Mouse (Mus musculus): ENCODE measurements around the gene Il5. TPM values are rescaled to one million over a fixed set of nuclear protein-coding genes. Genes with fewer than 3 reads are reported as not detected.

The Il5 gene
- polyA plus RNA-seq (2014; fragmentation: Illumina TruSeq; extraction: RNeasy Lipid Tissue Mini Kit (QIAGEN cat#74804); ENCODE audit: low read depth, low replicate concordance) = not detected

GRCm38 (mm10) chr11:53720715-53721114 lies at the start of gene Il5:
TSS of gene Il5 (plus strand) at chr11:53720794.

GRCm38 (mm10) chr11:53706934-53707717 lies 13.5 kb upstream of the Il5 start, which contains the start of gene Rad50:
TSS of gene Rad50 (minus strand) at chr11:53707319.

GRCm38 (mm10) chr11:53769760-53770124 lies 49.1 kb downstream of the Il5 start, which contains the start of gene Irf1:
TSS of gene Irf1 (plus strand) at chr11:53770014.

GRCm38 (mm10) chr11:53773087-53773486 lies 52.5 kb downstream of the Il5 start, which contains the start of gene Gm17334:
TSS of gene Gm17334 (minus strand) at chr11:53773187.

Other genes starting within 250 kb of the Il5 start
- gene Gm9945, start 240.6 kb upstream of the Il5 start, polyA plus RNA-seq (2014; fragmentation: Illumina TruSeq; extraction: RNeasy Lipid Tissue Mini Kit (QIAGEN cat#74804); ENCODE audit: low read depth, low replicate concordance) = not detected
- gene Sowaha, start 240.5 kb upstream of the Il5 start, polyA plus RNA-seq (2014; fragmentation: Illumina TruSeq; extraction: RNeasy Lipid Tissue Mini Kit (QIAGEN cat#74804); ENCODE audit: low read depth, low replicate concordance) = not detected
- 35.5 TPM for gene Sept8, start 201.5 kb upstream of the Il5 start, polyA plus RNA-seq (2014; fragmentation: Illumina TruSeq; extraction: RNeasy Lipid Tissue Mini Kit (QIAGEN cat#74804); ENCODE audit: low read depth, low replicate concordance)
- 10.6 TPM for gene Kif3a, start 153.4 kb upstream of the Il5 start, polyA plus RNA-seq (2014; fragmentation: Illumina TruSeq; extraction: RNeasy Lipid Tissue Mini Kit (QIAGEN cat#74804); ENCODE audit: low read depth, low replicate concordance)
- gene Il4, start 102.1 kb upstream of the Il5 start, polyA plus RNA-seq (2014; fragmentation: Illumina TruSeq; extraction: RNeasy Lipid Tissue Mini Kit (QIAGEN cat#74804); ENCODE audit: low read depth, low replicate concordance) = not detected
- gene Il13, start 86.1 kb upstream of the Il5 start, polyA plus RNA-seq (2014; fragmentation: Illumina TruSeq; extraction: RNeasy Lipid Tissue Mini Kit (QIAGEN cat#74804); ENCODE audit: low read depth, low replicate concordance) = not detected
- gene Rad50, start 13.5 kb upstream of the Il5 start, polyA plus RNA-seq (2014; fragmentation: Illumina TruSeq; extraction: RNeasy Lipid Tissue Mini Kit (QIAGEN cat#74804); ENCODE audit: low read depth, low replicate concordance) = 5.3 TPM
- 20.8 TPM for gene Irf1, start 49.2 kb downstream of the Il5 start, polyA plus RNA-seq (2014; fragmentation: Illumina TruSeq; extraction: RNeasy Lipid Tissue Mini Kit (QIAGEN cat#74804); ENCODE audit: low read depth, low replicate concordance)
- 1.1 TPM for gene Gm17334, start 52.4 kb downstream of the Il5 start, polyA plus RNA-seq (2014; fragmentation: Illumina TruSeq; extraction: RNeasy Lipid Tissue Mini Kit (QIAGEN cat#74804); ENCODE audit: low read depth, low replicate concordance)
- gene Gm12216, start 138.5 kb downstream of the Il5 start, polyA plus RNA-seq (2014; fragmentation: Illumina TruSeq; extraction: RNeasy Lipid Tissue Mini Kit (QIAGEN cat#74804); ENCODE audit: low read depth, low replicate concordance) = 1.5 TPM
- gene Slc22a5, start 170.9 kb downstream of the Il5 start, polyA plus RNA-seq (2014; fragmentation: Illumina TruSeq; extraction: RNeasy Lipid Tissue Mini Kit (QIAGEN cat#74804); ENCODE audit: low read depth, low replicate concordance) = 23.7 TPM

Measured in heart, adult 10 weeks (tissue).